Mouse (Mus musculus): Measurements from ENCODE around the gene Txndc17.

The Txndc17 gene

DNA sequence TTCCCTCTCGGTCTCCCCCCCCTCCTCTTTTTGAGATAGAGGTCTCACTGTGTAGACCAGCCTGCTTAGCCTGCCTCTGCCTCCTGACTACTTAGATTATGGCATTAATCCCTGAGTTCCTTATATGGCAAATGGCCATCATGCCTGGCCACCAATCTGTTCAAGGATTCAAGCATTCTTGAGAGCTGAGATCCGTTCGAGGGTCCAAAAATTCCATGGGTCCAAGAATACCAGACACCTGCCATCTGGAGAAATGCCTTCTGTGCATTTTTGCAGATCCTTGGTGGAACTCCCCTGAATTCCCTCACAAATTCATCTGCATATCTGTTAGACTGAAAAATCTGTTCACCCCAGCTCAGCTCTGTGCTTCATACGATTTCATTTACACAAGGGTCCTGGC is 16.1 kb downstream of the Txndc17 start:
- no peak for DNase-seq (ENCODE audit: low spot score in 2 of 2)

DNA sequence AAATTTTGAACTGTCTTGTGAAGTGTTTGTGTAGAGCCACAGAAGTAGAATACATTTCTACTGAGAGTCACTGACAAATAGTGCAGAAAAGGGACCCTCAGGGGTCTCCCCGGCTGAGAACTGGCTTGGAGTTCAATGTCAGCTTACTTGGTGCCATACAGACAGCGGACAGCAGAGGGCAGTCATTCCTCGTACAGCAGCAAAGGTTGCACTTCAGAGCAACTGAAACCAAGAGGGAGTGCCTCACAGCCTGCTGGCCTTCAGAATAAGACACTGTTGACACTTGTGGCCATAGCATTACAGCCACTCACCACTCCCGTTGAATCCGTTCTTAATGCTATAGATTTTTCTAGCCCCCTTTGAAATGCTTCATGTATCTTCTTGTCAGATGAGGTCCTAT is 17.5 kb downstream of the Txndc17 start:
- DNase-seq (ENCODE audit: low spot score in 2 of 2) = peak; percentile 74 to 91

DNA sequence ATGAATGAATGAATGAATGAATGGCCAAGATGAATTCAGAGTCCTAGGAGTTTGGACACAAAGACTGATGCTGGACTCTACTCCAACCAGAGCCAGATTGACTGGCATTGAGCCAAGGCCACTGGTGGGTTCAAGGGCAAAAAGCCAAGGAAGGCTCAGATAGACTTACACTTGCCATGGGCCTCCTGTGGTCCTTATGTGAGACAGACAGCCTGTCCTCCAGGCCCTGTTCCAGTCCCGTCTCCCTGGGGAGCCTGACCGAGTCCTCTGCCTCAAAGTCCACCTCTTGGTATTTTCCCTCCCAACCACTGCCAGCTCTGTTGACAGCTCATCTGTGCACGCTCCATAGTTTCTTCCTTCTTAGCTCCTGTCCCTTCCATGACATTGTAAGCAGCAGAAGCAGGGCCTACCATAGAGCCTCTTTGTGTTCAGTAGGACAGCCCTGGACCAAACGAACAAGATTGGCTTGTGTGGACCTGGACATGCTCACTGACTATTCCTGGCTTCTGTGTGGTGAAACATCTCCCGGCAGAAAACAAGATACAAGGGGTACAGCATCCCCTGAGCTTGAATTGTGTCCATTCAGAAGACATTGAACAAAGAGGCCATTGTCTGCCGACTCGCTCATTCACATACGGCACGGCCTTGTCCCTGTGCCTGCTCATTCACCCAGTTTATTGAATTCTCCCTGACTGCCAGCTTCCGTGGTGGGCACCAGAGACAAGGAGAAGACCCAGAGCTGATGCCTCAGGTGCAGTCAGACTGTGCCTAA is 18.9 kb downstream of the Txndc17 start:
- peak in 1 of 2 experiments; percentile 89 for DNase-seq (ENCODE audit: low spot score in 2 of 2)

DNA sequence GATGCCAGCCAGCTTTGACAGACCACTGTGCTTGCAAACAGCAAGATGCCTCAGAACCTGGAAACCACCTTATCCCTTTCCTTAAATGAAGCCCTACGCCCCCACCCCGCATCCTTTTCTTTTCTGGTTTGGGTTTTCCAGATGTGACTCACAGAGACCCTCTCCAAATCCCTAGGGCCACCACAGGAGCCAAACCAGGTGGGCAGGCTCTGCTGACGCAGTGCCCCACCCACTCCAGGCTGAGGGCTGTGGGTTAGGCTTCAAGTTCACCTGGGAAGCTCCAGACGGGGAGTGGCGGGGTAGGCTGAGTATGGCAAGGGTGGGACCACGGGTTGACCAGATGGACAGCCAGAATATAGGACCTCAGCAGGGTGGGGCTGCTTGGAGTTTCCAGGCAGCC is 19.6 kb downstream of the Txndc17 start:
- DNase-seq (ENCODE audit: low spot score in 2 of 2) = no peak

DNA sequence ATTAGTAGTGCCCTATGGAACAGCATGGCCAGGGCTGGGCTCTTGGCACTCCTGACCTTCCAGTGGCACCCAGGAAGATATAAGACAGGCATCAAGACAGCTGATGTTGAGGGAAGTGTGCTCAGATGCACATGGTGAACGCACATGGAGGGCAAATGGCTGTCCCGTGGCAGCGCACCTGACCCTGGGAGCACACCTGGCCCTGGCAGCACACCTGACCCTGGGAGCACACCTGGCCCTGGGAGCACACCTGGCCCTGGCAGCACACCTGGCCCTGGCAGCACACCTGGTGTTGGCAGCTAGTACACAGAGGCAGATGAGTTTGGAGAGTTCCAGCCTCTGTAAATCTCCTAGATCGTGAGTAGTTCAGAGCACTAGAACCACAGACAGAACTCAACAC is 21.2 kb downstream of the Txndc17 start:
- no peak for DNase-seq (ENCODE audit: low spot score in 2 of 2)

DNA sequence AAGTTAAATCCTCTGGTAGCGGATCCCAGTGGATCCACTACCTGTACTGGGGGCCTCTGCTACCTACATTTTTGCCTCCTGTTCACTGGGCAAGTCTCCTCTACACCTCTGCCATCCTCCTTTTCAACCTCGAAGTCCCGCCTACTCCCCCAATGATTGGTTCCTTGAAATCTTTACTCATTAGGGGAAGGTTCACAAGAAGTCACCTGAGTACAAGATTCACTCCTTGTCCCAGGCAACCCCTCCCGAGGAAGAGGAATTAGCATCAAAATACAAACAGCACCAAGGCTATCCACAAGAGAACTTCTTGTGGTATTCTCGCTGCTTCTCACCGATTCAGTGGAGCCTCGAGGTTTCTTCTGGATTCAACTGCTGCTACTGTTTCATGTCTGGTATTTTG is 24.7 kb downstream of the Txndc17 start:
- no peak for DNase-seq (ENCODE audit: low spot score in 2 of 2)

DNA sequence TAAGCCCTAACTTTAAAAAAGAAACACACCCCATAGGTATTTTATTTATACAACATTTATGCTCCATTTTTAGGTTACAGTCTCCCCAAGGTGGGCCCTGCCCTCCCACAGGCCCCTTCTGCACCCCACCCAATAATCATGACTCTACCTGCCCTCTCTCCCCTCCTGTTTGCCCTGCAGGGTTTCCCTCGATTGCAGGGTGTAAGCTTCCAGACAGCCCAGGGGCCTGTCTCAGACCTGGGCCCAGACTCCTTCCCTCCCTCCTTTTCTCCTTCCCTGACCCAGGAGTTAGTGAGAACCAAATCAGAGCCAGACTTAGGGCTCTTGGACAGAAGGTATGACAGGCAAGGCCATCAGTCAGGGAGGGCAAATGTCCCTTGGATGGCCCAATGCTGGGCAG is 25.6 kb downstream of the Txndc17 start:
- DNase-seq (ENCODE audit: low spot score in 2 of 2) = no peak

DNA sequence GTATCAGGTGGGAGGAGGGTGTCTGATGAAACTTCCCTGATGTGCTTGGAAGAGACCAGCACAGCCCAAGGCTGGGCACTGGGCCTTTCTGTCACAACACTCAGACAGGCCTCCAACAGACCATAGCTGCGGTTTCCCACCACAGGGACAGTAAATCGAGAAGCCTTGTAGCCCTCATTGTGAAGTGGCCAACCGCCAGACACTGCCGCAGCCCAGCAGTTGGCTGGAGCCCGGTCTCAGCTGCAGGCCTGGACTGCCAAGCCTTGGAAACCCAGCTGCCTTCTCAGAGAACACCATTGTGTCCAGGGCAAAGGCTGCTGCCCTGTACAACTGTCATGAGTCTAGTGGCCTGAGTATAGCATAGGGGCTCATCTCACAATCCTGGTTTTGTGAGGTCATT is 26.7 kb downstream of the Txndc17 start:
- DNase-seq (ENCODE audit: low spot score in 2 of 2) = peak; percentile 31 to 76

DNA sequence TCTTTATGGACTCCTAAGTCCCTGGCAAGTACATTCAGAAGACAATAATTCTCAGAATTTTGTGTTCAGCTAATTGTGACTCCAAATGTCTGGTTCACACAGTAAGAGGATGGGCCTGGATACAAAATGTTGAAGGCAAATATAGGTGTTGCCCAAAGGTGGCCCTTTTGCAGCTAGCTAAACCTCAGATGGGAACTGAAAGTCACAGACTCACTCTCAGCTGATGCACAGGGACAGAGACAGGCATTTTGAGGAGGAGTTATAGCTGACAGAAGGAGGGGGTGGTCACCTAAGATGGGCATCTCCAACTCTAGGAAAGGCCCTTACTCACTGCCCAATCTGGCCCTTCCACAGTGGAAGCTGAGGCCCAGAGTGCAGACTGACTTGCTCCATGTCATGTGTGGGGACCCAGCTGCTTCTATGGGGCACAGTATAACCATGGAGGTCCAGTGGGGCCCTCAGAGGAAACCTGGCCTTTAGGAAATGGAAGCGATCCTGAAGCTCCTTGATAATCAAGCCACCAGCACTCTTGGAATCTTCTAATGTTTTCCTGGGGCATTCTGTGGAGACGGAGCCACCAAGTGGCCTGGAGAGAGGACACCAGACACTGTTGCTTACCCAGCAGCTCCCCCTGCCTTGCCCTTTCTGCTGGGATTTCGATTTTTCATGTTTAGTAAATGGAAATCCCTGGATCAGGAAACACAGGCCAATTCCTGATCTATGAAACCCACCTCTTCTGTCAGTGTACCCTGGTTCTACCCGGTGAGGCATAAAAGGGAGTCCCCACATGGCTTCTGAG is 32.9 kb downstream of the Txndc17 start:
- DNase-seq (ENCODE audit: low spot score in 2 of 2) = no peak

DNA sequence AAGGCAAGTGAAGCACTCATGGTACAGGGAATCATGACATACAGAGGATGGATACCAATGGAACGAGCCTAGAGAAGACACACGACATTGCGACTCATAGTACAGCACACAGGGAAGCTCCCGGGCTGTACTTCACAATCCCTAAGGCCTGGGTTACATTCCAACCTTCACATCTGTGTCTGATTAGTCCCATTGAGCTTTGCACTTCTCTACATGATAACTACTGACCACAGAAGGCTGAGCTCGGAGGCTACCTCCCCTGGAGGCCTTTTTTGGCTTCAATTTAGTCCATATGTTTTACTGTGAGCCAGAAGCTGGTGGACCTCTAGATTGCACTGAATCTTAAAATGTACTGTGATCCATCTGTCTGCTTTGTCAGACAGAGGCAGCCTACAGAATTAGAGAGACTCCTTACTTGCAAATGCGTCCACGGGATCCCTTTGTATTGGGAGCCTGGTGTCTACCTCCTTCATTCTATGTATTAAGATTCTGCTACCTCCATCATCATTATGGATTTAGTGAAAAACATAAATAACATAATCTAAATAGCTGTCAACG is 37.9 kb downstream of the Txndc17 start:
- no peak for DNase-seq (ENCODE audit: low spot score in 2 of 2)

DNA sequence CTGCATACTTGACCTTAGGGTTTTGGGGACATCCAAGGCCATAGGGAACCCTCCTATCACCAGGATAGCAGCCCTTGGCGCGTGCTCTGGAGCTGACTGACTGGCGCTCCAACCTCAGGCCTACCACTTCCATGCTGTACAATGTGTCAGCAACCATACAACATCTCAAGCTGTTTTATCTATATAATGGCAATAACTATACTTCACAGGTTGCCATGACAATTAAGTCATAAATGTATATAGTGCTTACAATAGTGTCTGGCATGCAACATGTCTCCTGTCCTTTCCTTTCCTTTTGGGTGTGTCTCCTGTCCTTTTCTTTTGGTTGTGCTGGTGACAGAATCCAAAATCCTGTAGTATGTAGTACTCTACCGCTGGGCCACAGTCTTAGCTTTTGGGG is 48.3 kb downstream of the Txndc17 start:
- no peak for DNase-seq (ENCODE audit: low spot score in 2 of 2)

DNA sequence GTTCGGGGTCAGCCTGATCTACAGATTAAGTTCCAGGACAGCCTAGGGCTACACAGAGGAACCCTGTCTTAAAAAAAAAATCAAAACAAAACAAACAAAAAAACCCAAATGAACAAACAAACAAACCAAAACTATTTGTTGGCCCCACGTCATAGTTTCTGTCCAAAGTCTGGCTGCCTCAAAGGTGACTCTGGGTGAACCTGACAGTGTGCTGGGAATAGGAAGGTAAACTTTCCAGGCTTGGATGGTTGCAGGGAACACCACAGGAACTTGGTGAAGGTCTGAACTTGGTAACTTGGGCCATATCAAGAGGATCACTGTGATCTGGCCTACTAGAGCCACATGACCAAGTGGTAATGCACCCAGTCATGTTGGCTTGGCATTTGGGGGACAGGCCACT is 49.1 kb downstream of the Txndc17 start:
- DNase-seq (ENCODE audit: low spot score in 2 of 2) = no peak
